Mouse (Mus musculus) hindbrain, embryonic 12.5 days (tissue): ENCODE data around the gene Naxd. TPM values are rescaled to one million over a fixed set of nuclear protein-coding genes. Genes with fewer than 3 reads are reported as not detected.

Experiments used
- ATAC-seq: fragments of 200-750 bp; cut with Nextera tagmentation; 2 replicates; pipeline ENCODE4 v1.8.0; 2017; ENCODE audit warnings: moderate TSS enrichment; ENCODE audit not compliant: low FRiP score
- H3K27ac ChIP-seq: fragments of 300-500 bp; sonication (generic); 2 replicates; pipeline ENCODE4 v1.5.1; 2016; ENCODE audit warnings: mild to moderate bottlenecking
- H3K27me3 ChIP-seq: fragments of 300-500 bp; sonication (generic); 2 replicates; pipeline ENCODE4 v1.6.1; 2016; ENCODE audit warnings: mild to moderate bottlenecking
- H3K36me3 ChIP-seq: fragments of 300-500 bp; sonication (generic); 2 replicates; pipeline ENCODE4 v1.6.1; 2016; ENCODE audit warnings: mild to moderate bottlenecking
- H3K4me1 ChIP-seq: fragments of 300-500 bp; sonication (generic); 2 replicates; pipeline ENCODE4 v1.6.1; 2016
- H3K4me2 ChIP-seq: fragments of 300-500 bp; sonication (generic); replicated peaks from 2 replicates; pipeline ENCODE4 v1.6.1; 2016; ENCODE audit warnings: mild to moderate bottlenecking
- H3K4me3 ChIP-seq: fragments of 300-500 bp; sonication (generic); 2 replicates; pipeline ENCODE4 v1.5.1; 2016; ENCODE audit warnings: mild to moderate bottlenecking
- H3K9ac ChIP-seq: fragments of 300-500 bp; sonication (generic); 2 replicates; pipeline ENCODE4 v1.6.1; 2016; ENCODE audit warnings: mild to moderate bottlenecking, moderate library complexity
- H3K9me3 ChIP-seq: fragments of 300-500 bp; sonication (generic); replicated peaks from 2 replicates; pipeline ENCODE4 v1.6.1; 2016; ENCODE audit warnings: mild to moderate bottlenecking
- WGBS: fragments of 180-500 bp; shearing (Covaris S2); methylation state at CpG from one replicate; pipeline ENCODE4 v1.1.7; 2016; 5-methylcytosine and 5-hydroxymethylcytosine counted together
- polyA plus RNA-seq: library from polyadenylated mRNA; unstranded; fragments of >200 nt; fragmentation: Nextera tagmentation; extraction: Ambion mirVana; gene quantifications from 2 replicates; pipeline ENCODE4 v1.2.1, GENCODE M21; 2016

Gene Naxd
- 109 and 121 TPM in 2 replicates for polyA plus RNA-seq

GRCm38 (mm10) chr8:11497017-11497990 lies at the start of gene Naxd:
Gene Naxd (plus strand): TSS chr8:11497506.
- H3K4me3 ChIP-seq, result peak within 1 kb of the TSS; percentile 96
- no peaks in the 10 kb centered on the region for H3K9me3 ChIP-seq
- 4% methylated on average over 69 of the region's 73 CpGs for WGBS
- peak within 1 kb of the TSS; percentile 62 for H3K4me2 ChIP-seq
- H3K9ac ChIP-seq, result peak within 1 kb of the TSS; percentile 92
- peak; percentile 96 for ATAC-seq
- no peaks in the 10 kb centered on the region for H3K36me3 ChIP-seq
- peaks cover 4% of the 10 kb centered on the region; the same call in 1 of the 2 replicates for H3K27me3 ChIP-seq
- H3K27ac ChIP-seq, result peak within 1 kb of the TSS; percentile 92
- H3K4me1 ChIP-seq, result peaks cover 16% of the 10 kb centered on the region

DNA sequence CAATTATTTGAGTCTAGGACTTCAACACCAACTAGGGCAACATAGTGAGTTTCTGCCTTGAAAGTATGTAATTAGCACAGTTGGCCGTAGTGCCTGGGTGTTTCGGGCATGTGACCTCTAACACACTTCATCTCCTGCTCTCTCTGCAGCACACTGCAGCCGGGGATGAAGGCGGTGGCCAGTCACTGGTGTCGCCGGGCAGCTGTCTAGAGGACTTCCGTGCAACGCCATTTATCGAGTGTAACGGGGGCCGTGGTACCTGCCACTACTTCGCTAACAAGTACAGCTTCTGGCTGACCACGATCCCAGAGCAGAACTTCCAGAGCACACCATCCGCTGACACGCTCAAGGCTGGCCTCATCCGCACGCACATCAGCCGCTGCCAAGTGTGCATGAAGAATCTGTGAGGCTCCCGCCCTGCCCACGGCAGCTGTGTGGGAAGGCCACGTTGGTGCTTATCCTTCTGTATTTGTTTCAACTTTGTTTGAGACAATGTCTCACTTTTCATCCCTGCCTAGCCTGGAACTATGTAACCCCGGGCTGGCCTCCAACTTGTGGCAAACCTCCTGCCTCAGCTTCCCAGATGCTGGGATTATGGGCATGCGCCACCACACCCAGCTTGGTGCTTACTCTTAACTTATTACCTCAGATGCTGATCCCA lies 49.3 kb upstream of the Naxd start:
- Histone ChIP-seq H3K9me3 (no peaks in the 10 kb centered on the region), H3K27me3 (no peaks in the 10 kb centered on the region)

DNA sequence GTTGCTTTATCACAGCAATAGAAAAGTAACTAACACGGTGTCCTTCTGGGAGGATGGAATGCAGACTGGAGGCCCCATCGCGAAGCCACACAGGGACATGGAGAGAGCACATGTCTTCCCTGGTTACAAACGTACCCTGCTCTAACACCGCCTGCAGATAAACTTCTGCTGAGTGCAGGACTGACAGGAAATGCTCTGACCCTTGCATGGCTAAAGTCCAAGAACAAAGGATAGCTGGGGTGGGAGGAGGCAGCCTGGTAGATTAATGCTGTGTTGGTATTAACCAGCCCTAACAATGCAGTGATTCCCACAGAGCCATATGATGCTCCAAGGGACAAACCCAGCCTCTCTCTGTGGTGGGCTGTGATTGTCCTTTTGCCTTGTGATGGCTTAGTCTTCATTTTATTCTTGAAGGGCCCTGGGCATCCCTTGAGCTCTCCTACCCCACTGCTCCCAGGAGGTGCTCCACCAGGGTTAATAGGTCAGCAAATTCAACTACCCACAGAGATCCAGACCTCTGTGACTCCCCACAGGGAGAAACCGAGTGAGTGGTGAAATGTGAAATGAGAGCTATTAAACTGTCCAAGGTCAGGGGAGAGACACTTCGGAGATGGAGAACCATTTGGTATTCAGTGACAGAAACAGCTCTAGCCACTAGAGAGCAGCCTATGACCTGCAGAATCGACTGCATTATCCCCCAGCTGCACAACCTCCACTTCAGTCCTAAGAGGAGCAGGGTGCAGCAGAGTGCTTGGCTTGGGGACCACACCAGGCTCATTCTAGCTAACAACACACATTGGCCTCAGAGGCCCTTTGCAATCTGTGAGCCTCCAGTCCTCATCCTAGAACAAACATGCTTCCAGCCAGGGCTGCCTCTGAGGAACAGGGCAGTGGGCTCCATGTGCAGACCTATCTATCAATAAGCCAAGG lies 46.9 kb upstream of the Naxd start:
- H3K36me3 ChIP-seq, result no peaks in the 10 kb centered on the region
- no peak overlapping the region for H3K27ac ChIP-seq
- 30% methylated on average over 8 of the region's 8 CpGs for WGBS
- H3K4me3 ChIP-seq, result no peak overlapping the region
- 0 out of 2 replicates have a peak, but pooled peaks have one; percentile 14 for ATAC-seq
- H3K9me3 ChIP-seq, result no peaks in the 10 kb centered on the region
- no peak overlapping the region for H3K9ac ChIP-seq
- H3K27me3 ChIP-seq, result peaks cover 7% of the 10 kb centered on the region; the same call in 1 of the 2 replicates
- no peak overlapping the region for H3K4me2 ChIP-seq
- H3K4me1 ChIP-seq, result peaks cover 29% of the 10 kb centered on the region

More for the DNA sequence above, 49.3 kb upstream of the Naxd start:
- WGBS, result 92% methylated on average over 23 of the region's 23 CpGs
- Histone ChIP-seq H3K36me3 (no peaks in the 10 kb centered on the region), H3K27ac (no peak overlapping the region), H3K4me3 (no peak overlapping the region), H3K9ac (no peak overlapping the region), H3K4me2 (no peak overlapping the region), H3K4me1 (peaks cover 16% of the 10 kb centered on the region)
- no peak for ATAC-seq

- WGBS, result 93% methylated on average over 1 of the region's 1 CpGs
- H3K4me3 ChIP-seq, result no peak overlapping the region
These were observed 45.2 kb upstream of the Naxd start for GRCm38 (mm10) chr8:11452152-11452551.

DNA sequence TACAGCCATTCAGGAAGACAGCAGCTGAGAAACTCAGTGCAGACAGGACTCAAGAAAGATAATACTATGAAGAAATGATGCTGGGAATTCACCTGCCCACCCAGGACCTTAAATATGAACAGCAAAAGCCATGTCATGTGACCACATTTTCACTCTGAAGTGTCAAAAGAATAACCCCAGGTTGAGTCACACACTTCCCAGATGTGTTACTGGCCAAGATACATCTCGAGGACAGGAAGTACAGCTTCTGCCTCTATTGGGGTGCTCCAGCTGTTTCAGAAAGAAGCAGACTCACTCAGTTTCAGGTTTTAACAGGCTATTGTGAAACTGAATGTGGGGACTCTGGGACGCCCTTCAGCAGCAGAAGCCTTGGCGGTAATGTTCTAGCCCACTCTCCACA lies 44.7 kb upstream of the Naxd start:
- 49% methylated on average over 3 of the region's 3 CpGs for WGBS
- no peak overlapping the region for H3K4me2 ChIP-seq
- no peak for ATAC-seq
- H3K27ac ChIP-seq, result 0 out of 2 replicates have a peak overlapping the region, but pooled peaks have one; percentile 49
- H3K9me3 ChIP-seq, result no peaks in the 10 kb centered on the region
- H3K36me3 ChIP-seq, result no peaks in the 10 kb centered on the region
- H3K9ac ChIP-seq, result no peak overlapping the region
- H3K4me3 ChIP-seq, result no peak overlapping the region
- H3K27me3 ChIP-seq, result peaks cover 12% of the 10 kb centered on the region
- H3K4me1 ChIP-seq, result peaks cover 29% of the 10 kb centered on the region

More at GRCm38 (mm10) chr8:11452152-11452551, 45.2 kb upstream of the Naxd start:
- no peak for ATAC-seq
- peaks cover 12% of the 10 kb centered on the region for H3K27me3 ChIP-seq
- no peak overlapping the region for H3K4me2 ChIP-seq
- H3K36me3 ChIP-seq, result no peaks in the 10 kb centered on the region
- peaks cover 29% of the 10 kb centered on the region for H3K4me1 ChIP-seq
- H3K9me3 ChIP-seq, result no peaks in the 10 kb centered on the region
- no peak overlapping the region for H3K9ac ChIP-seq
- no peak overlapping the region for H3K27ac ChIP-seq

DNA sequence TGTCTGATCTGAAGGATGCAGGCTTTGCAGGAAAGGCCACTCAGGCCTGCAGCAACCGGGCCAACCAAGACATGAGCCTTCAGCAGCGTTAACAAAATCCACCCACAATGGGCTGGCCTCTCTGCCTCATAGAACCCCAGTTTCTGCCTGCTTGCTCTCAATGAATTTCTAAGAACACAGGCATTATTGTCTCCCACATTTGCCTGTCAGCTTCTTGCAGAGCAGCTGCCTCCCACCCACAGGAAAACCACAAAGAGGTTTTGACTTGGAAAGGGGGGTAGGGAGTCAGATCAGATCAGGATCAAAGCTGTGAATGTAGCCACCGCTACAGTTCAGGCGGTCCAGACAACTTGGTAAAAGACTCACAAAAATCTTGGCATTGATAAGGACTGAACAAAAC lies 44.3 kb upstream of the Naxd start:
- peaks cover 31% of the 10 kb centered on the region for H3K4me1 ChIP-seq
- ATAC-seq, result 0 out of 2 replicates have a peak, but pooled peaks have one; percentile 46
- H3K27me3 ChIP-seq, result peaks cover 12% of the 10 kb centered on the region
- H3K36me3 ChIP-seq, result no peaks in the 10 kb centered on the region
- no peak overlapping the region for H3K4me3 ChIP-seq
- H3K9me3 ChIP-seq, result no peaks in the 10 kb centered on the region
- no peak overlapping the region for H3K9ac ChIP-seq
- 18% methylated on average over 4 of the region's 4 CpGs for WGBS
- 0 out of 2 replicates have a peak overlapping the region, but pooled peaks have one; percentile 49 for H3K27ac ChIP-seq
- H3K4me2 ChIP-seq, result no peak overlapping the region

DNA sequence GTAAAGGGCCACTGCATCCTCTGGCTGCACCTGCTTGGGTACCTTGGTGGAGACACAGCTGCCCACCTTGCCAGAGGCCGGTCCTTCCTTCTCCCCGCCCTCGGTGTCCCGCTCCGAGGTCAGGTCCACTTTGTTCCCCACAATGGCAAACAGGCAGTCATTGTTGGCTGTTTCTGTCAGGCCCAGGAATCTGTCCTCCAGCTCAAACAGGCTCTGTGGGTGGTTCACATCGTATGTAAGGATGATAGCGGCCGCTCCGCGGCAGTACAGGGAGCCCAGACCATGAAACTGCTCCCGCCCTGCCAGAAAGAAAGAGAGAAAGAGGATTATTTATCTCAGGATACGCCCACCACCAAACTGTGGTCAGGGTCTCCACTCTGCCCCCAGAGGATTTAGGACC lies 43.1 kb upstream of the Naxd start:
- no peak overlapping the region for H3K9ac ChIP-seq
- ATAC-seq, result no peak
- H3K27me3 ChIP-seq, result peaks cover 12% of the 10 kb centered on the region
- H3K4me3 ChIP-seq, result no peak overlapping the region
- H3K4me1 ChIP-seq, result peaks cover 39% of the 10 kb centered on the region
- H3K9me3 ChIP-seq, result no peaks in the 10 kb centered on the region
- H3K27ac ChIP-seq, result no peak overlapping the region
- no peaks in the 10 kb centered on the region for H3K36me3 ChIP-seq
- 29% methylated on average over 12 of the region's 12 CpGs for WGBS
- no peak overlapping the region for H3K4me2 ChIP-seq

DNA sequence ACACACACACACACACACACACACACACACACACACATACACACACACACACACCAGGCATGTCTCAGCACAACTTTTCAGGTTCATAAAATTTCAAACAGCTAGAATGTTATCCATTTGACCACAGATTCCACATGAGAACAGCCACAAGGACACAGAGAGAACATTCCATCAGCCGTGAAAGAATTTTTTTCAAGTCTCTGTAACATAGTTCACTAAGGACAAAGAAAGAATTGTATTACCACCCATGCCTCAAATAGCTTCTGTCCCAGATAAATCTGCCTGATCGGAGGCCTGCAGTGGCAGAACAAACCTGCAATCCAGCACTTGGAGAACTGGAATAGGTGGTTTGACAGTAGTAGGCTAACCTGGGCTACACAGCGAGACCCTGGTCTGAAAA lies 40.0 kb upstream of the Naxd start:
- H3K36me3 ChIP-seq, result no peaks in the 10 kb centered on the region
- 71% methylated on average over 3 of the region's 3 CpGs for WGBS

GRCm38 (mm10) chr8:11457981-11458836 lies 39.1 kb upstream of the Naxd start:
- no peak overlapping the region for H3K4me3 ChIP-seq
- 45% methylated on average over 11 of the region's 12 CpGs for WGBS

More for the DNA sequence above, 40.0 kb upstream of the Naxd start:
- ATAC-seq, result no peak
- Histone ChIP-seq H3K9me3 (no peaks in the 10 kb centered on the region), H3K4me2 (no peak overlapping the region), H3K4me3 (no peak overlapping the region), H3K27me3 (peaks cover 12% of the 10 kb centered on the region), H3K9ac (no peak overlapping the region), H3K27ac (no peak overlapping the region), H3K4me1 (peaks cover 32% of the 10 kb centered on the region)

GRCm38 (mm10) chr8:11459016-11459415 lies 38.3 kb upstream of the Naxd start:
- Histone ChIP-seq H3K36me3 (no peaks in the 10 kb centered on the region), H3K27ac (no peak overlapping the region)

More at GRCm38 (mm10) chr8:11457981-11458836, 39.1 kb upstream of the Naxd start:
- no peak overlapping the region for H3K4me2 ChIP-seq
- H3K36me3 ChIP-seq, result no peaks in the 10 kb centered on the region
- no peak overlapping the region for H3K9ac ChIP-seq
- H3K9me3 ChIP-seq, result no peaks in the 10 kb centered on the region
- no peak for ATAC-seq
- H3K27me3 ChIP-seq, result peaks cover 12% of the 10 kb centered on the region
- no peak overlapping the region for H3K27ac ChIP-seq
- H3K4me1 ChIP-seq, result peaks cover 23% of the 10 kb centered on the region

DNA sequence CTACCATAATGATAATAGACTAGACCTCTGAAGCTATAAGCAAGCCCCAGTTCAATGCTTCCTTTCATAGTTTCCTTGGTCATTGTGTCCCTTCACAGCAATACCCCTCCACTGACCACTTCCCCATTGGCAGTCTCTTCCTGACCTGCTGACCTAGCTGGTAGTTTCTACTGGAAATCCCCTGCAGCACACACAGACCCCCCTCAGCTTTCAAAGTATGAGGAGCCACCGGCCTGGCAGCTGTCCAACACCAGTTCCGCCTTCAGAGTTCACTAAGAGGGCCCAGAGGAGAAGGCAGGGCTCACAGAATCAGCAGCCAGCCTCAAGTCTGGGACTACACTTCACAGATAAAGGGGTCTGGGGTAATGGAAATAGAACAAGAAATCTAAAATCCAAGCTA lies 36.4 kb upstream of the Naxd start:
- H3K4me2 ChIP-seq, result no peak overlapping the region
- H3K4me1 ChIP-seq, result peaks cover 12% of the 10 kb centered on the region
- peaks cover under 1% of the 10 kb centered on the region; the same call in 1 of the 2 replicates for H3K27me3 ChIP-seq
- no peaks in the 10 kb centered on the region for H3K36me3 ChIP-seq
- no peak overlapping the region for H3K4me3 ChIP-seq
- H3K9me3 ChIP-seq, result no peaks in the 10 kb centered on the region
- H3K27ac ChIP-seq, result no peak overlapping the region
- H3K9ac ChIP-seq, result no peak overlapping the region
- WGBS, result 46% methylated on average over 2 of the region's 2 CpGs
- ATAC-seq, result no peak

More at GRCm38 (mm10) chr8:11459016-11459415, 38.3 kb upstream of the Naxd start:
- H3K9me3 ChIP-seq, result no peaks in the 10 kb centered on the region
- peaks cover 6% of the 10 kb centered on the region for H3K27me3 ChIP-seq
- ATAC-seq, result no peak
- H3K4me1 ChIP-seq, result peaks cover 18% of the 10 kb centered on the region
- no peak overlapping the region for H3K4me3 ChIP-seq
- WGBS, result 50% methylated on average over 5 of the region's 5 CpGs
- no peak overlapping the region for H3K9ac ChIP-seq
- H3K4me2 ChIP-seq, result no peak overlapping the region
